Mouse (Mus musculus) embryonic facial prominence, embryonic 14.5 days (tissue): ENCODE data around the gene Wbp11. TPM values are rescaled to one million over a fixed set of nuclear protein-coding genes. Genes with fewer than 3 reads are reported as not detected.

Source experiments
- ATAC-seq: fragments of 200-750 bp; cut with Nextera tagmentation; 2 replicates; pipeline ENCODE4 v1.8.0; 2017; ENCODE audit warnings: low read depth, moderate number of reproducible peaks, moderate TSS enrichment
- DNase-seq: peaks from one replicate; pipeline ENCODE4 v3.0.0-alpha.2; 2015; ENCODE audit warnings: low spot score
- H3K27ac ChIP-seq: fragments of 300-500 bp; sonication (generic); replicated peaks from 2 replicates; pipeline ENCODE4 v1.5.1; 2014; ENCODE audit warnings: low read depth, mild to moderate bottlenecking, low read length, moderate library complexity
- H3K27me3 ChIP-seq: fragments of 300-500 bp; sonication (generic); replicated peaks from 2 replicates; pipeline ENCODE4 v1.6.1; 2014; ENCODE audit warnings: low read length; ENCODE audit not compliant: control insufficient read depth, insufficient read depth
- H3K36me3 ChIP-seq: fragments of 300-500 bp; sonication (generic); 2 replicates; pipeline ENCODE4 v1.6.1; 2014; ENCODE audit warnings: low read length, mixed read lengths; ENCODE audit not compliant: control insufficient read depth, insufficient read depth
- H3K4me1 ChIP-seq: fragments of 300-500 bp; sonication (generic); 2 replicates; pipeline ENCODE4 v1.6.1; 2014; ENCODE audit warnings: antibody characterized with exemption, low read length; ENCODE audit not compliant: control insufficient read depth, insufficient read depth
- H3K4me2 ChIP-seq: fragments of 300-500 bp; sonication (generic); 2 replicates; pipeline ENCODE4 v1.6.1; 2014; ENCODE audit warnings: low read depth, mild to moderate bottlenecking, low read length, moderate library complexity, mixed read lengths
- H3K4me3 ChIP-seq: fragments of 300-500 bp; sonication (generic); 2 replicates; pipeline ENCODE4 v1.5.1; 2014; ENCODE audit warnings: low read depth, mild to moderate bottlenecking, low read length
- H3K9ac ChIP-seq: fragments of 300-500 bp; sonication (generic); 2 replicates; pipeline ENCODE4 v1.6.1; 2014; ENCODE audit warnings: low read depth, mild to moderate bottlenecking, low read length, moderate library complexity, mixed read lengths
- H3K9me3 ChIP-seq: fragments of 300-500 bp; sonication (generic); 2 replicates; pipeline ENCODE4 v1.6.1; 2016; ENCODE audit warnings: low read length; ENCODE audit not compliant: control insufficient read depth
- WGBS: fragments of 180-500 bp; shearing (Covaris S2); extraction: QIAGEN DNeasy Blood & Tissue Kit; methylation state at CpG from one replicate; pipeline ENCODE4 v1.1.7; 2014; 5-methylcytosine and 5-hydroxymethylcytosine counted together
- polyA plus RNA-seq: library from polyadenylated mRNA; unstranded; fragments of >200 nt; fragmentation: Nextera tagmentation; extraction: Ambion mirVana; gene quantifications from 2 replicates; pipeline ENCODE4 v1.2.1, GENCODE M21; 2014

The Wbp11 gene
- polyA plus RNA-seq, 1 experiment from 2014 or later = 94.7 TPM

DNA sequence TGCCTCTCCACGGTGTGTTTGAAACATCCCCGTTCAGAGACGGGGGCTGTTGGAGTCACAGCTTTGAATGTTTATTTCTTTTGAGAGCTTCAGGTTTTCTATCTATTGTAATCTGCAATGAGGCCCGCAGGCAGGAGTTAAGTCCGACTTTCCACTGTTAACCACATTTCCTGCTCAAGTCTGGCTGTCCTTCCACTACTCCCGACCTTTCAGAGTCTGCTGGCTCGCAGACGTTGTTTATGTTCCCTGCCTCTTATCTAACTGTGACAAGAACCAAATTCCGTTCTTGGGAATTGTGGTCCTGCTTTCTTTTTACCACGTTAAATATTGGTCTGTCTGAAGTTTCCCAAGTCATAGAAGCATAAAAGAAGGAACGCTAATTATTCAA lies 29.8 kb upstream of the Wbp11 start:
- ATAC-seq (no peak; the same call in 1 of the 2 replicates), DNase-seq (peak; percentile 70)
- no peak overlapping the region for H3K4me3 ChIP-seq
- H3K4me1 ChIP-seq = peaks cover 12% of the 10 kb centered on the region
- 23% methylated on average over 11 of the region's 11 CpGs for WGBS
- H3K4me2 ChIP-seq = peak overlapping the region; percentile 37
- H3K27ac ChIP-seq = peak overlapping the region; percentile 11
- H3K27me3 ChIP-seq = no peaks in the 10 kb centered on the region
- H3K9ac ChIP-seq = no peak overlapping the region
- no peaks in the 10 kb centered on the region for H3K36me3 ChIP-seq
- H3K9me3 ChIP-seq = no peaks in the 10 kb centered on the region

DNA sequence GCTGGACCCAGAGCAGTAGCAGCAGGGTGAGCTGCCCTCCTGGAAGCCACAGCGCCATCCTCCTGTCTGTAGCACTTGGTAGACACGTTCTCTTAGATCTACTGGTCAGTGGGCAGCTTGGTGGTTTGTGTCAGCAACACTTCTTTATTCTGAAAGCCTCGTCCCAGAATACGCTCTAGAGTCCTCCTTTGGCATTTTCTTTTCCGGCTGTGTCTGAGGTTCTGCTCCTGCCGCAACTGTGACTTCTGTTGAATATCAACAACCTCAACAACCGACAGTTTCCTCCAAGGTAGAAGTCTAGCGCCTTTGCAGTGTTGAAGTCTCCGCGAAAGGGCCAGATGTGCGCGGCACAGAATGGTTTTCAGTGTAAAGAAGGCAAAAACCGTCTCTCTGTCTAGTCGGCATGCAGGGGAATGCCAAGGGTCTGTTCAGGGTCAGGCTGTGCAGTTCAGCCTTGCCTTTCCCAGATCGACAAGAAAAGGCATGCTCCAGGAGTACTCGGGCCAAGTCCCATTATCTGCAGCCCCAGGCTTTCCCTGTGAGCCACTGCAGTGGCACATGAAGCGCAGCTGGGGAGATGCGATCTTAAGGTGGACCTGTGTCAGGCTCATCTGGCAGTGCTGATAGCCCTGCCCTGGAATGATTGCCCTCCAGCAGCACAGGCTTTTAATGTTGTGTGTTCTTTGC lies 29.3 kb upstream of the Wbp11 start, which contains the start of gene Art4:
Art4 (minus strand) TSS at position 548 of the 687 bp plus-strand sequence.
- no peak within 1 kb of the TSS for H3K9ac ChIP-seq
- peak within 1 kb of the TSS; percentile 37 for H3K4me2 ChIP-seq
- peak within 1 kb of the TSS; percentile 11 for H3K27ac ChIP-seq
- ATAC-seq = peak; percentile 23
- H3K4me3 ChIP-seq = peak within 1 kb of the TSS; percentile 12; the same call in 1 of the 2 replicates
- H3K36me3 ChIP-seq = no peaks in the 10 kb centered on the region
- H3K27me3 ChIP-seq = no peaks in the 10 kb centered on the region
- DNase-seq = peak; percentile 47
- H3K9me3 ChIP-seq = no peaks in the 10 kb centered on the region
- 52% methylated on average over 18 of the region's 18 CpGs for WGBS
- H3K4me1 ChIP-seq = peaks cover 14% of the 10 kb centered on the region

DNA sequence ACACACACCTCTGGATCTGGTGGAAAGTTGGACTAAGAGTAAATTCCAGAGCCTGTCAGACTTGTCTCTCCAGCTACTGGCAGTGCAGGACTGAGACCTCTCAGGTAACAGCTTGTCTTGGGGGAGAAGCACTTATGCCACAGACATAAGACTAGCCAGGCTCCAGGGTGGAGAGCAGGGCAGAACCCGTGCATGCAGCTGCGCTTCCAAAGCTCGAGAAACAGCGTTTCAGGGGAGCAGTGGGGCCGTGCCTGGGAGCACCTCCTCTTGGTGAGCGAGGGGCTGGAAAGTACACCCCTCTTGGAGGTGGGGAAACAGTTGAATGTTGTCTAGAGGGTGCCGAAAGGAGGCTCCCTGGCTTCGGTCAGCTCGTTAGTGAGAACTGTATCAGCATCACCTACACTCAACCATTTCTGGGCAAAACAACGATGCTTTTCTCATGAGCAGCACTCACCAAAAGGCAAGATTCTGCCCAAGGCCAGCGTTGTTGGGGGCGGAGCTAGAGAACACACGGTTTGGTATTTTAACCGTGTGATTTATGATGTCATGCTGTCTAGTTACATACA lies 28.1 kb upstream of the Wbp11 start:
- Histone ChIP-seq H3K4me1 (peaks cover 14% of the 10 kb centered on the region), H3K27me3 (no peaks in the 10 kb centered on the region), H3K36me3 (no peaks in the 10 kb centered on the region), H3K9ac (no peak overlapping the region), H3K27ac (peak overlapping the region; percentile 50; the same call in 1 of the 2 replicates), H3K4me2 (peak overlapping the region; percentile 37), H3K4me3 (0 out of 2 replicates have a peak overlapping the region, but pooled peaks have one; percentile 4), H3K9me3 (no peaks in the 10 kb centered on the region)
- peak; percentile 78 for DNase-seq
- ATAC-seq = peak; percentile 85
- 46% methylated on average over 14 of the region's 14 CpGs for WGBS

DNA sequence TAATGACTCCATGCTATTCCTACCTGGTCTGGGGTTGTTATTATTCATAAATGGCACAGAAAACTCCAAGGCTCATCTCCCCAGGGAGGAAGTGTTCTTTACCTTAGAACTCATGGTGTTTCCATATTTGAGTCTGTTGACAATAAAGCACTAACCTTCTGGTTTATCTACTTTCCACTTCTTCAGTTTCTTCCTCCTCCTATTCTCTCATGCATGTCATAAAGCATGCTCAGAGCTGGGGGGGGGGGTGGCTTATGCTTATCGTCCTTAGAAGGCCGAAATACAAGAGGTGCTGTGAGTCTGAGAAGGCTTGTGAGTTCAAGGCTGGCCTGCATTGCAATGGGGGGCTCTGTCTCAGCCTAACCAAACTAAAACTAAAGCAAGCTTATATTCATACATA lies 27.1 kb upstream of the Wbp11 start:
- H3K36me3 ChIP-seq = no peaks in the 10 kb centered on the region
- ATAC-seq = no peak
- no peak for DNase-seq
- H3K4me3 ChIP-seq = no peak overlapping the region
- no peaks in the 10 kb centered on the region for H3K9me3 ChIP-seq
- H3K27ac ChIP-seq = no peak overlapping the region
- H3K9ac ChIP-seq = no peak overlapping the region
- H3K4me2 ChIP-seq = no peak overlapping the region
- no peaks in the 10 kb centered on the region for H3K27me3 ChIP-seq
- H3K4me1 ChIP-seq = peaks cover 14% of the 10 kb centered on the region
- WGBS = 58% methylated on average over 2 of the region's 2 CpGs

DNA sequence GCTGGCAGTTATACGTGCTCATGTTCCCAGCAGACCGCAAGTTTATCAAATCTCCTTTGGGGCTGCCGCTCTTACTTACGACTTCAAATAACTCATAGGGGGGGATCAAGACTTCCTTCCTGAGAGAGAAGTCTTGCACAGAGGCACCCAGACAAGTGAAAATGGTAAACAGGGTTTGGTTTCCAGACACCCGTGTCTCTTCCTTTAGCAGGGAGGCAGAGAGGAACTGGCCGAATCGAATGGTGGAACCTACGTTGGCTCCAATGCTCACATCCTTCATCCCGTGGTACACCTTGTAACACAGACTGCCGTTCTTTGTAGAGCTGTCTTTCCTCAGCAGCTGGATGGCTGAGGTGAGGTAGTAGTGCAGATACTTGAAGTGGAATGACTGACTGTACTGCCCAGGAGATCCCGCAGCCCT lies 26.3 kb upstream of the Wbp11 start:
- H3K4me3 ChIP-seq = no peak overlapping the region
- no peaks in the 10 kb centered on the region for H3K9me3 ChIP-seq
- H3K27ac ChIP-seq = no peak overlapping the region
- H3K36me3 ChIP-seq = no peaks in the 10 kb centered on the region
- ATAC-seq = no peak
- H3K4me2 ChIP-seq = no peak overlapping the region
- 84% methylated on average over 11 of the region's 11 CpGs for WGBS
- peaks cover 14% of the 10 kb centered on the region for H3K4me1 ChIP-seq
- no peak overlapping the region for H3K9ac ChIP-seq
- no peak for DNase-seq
- no peaks in the 10 kb centered on the region for H3K27me3 ChIP-seq

DNA sequence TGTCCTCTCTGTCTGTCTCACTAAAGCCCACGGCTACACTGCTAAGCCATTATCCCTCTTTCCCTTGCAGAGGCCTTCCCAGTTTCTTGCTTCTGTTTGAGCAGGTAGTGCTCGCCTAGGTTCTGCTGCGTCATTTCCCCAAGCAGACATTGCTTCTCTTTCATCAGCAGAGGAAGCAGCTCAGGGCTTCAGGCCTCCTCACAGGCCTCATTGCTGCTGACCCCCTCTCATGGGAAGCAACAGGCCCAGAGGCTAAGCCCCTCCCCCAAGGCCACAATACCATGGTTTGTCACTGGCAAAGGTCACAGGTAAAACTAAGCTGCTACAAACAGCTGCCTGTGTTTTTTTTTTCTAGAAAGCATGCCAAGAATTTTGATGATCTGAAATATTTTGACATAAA lies 24.7 kb upstream of the Wbp11 start:
- Histone ChIP-seq H3K4me2 (no peak overlapping the region), H3K27me3 (no peaks in the 10 kb centered on the region), H3K36me3 (no peaks in the 10 kb centered on the region), H3K27ac (peak overlapping the region; percentile 30; the same call in 1 of the 2 replicates), H3K4me3 (no peak overlapping the region), H3K9me3 (no peaks in the 10 kb centered on the region), H3K4me1 (peaks cover 11% of the 10 kb centered on the region), H3K9ac (no peak overlapping the region)
- DNase-seq (peak; percentile 68), ATAC-seq (0 out of 2 replicates have a peak, but pooled peaks have one; percentile 13)
- WGBS = 22% methylated on average over 3 of the region's 3 CpGs

DNA sequence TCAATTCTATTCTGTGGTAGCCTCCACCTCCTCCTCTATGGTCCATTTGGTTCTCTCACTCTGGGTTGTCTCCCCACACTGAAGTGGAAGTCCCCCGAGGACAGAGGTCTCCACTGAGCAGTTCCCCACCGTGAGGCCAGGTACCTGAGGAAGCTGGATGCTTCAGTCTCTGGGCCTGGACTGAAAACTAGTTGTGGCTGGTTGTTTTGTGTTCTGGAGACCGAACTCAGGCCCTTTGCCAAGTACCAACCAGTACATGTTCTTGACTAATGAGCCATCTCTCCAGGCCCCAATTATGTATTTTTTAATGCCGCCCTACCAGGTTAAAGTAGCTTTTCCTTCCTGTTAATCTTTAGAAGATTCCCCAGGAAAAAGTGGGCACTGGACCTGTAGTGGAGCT lies 24.3 kb upstream of the Wbp11 start:
- no peak overlapping the region for H3K4me2 ChIP-seq
- H3K27me3 ChIP-seq = no peaks in the 10 kb centered on the region
- no peak for ATAC-seq
- no peaks in the 10 kb centered on the region for H3K9me3 ChIP-seq
- DNase-seq = no peak
- H3K4me1 ChIP-seq = peaks cover 9% of the 10 kb centered on the region
- WGBS = 75% methylated on average over 4 of the region's 4 CpGs
- no peak overlapping the region for H3K9ac ChIP-seq
- no peaks in the 10 kb centered on the region for H3K36me3 ChIP-seq
- no peak overlapping the region for H3K4me3 ChIP-seq
- peak overlapping the region; percentile 30; the same call in 1 of the 2 replicates for H3K27ac ChIP-seq

DNA sequence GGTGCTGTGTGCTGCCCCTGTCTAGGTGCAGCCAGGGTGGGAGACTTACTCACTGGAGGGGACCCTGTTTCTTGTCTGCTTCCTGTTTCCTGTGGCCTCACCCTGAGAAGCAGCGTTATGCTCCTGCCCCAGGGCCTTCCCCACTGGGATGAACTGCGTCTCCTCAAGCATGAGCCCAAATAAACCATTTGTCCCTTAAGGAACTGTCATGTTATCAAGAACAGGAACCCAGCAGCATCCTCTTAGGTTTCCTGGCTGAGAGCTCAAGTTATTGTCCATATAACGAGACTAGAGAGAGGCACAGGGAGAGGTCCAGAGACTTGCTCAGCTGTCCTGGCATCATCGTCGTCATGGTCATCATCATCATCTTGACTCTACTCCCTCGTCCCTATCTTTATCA lies 22.2 kb upstream of the Wbp11 start:
- Histone ChIP-seq H3K9me3 (no peaks in the 10 kb centered on the region), H3K36me3 (no peaks in the 10 kb centered on the region), H3K9ac (no peak overlapping the region), H3K27ac (no peak overlapping the region), H3K4me2 (no peak overlapping the region), H3K4me3 (no peak overlapping the region), H3K4me1 (peaks cover 4% of the 10 kb centered on the region), H3K27me3 (no peaks in the 10 kb centered on the region)
- ATAC-seq (no peak), DNase-seq (no peak)
- 69% methylated on average over 6 of the region's 6 CpGs for WGBS
